Mouse (Mus musculus) liver, embryonic 12.5 days (tissue): ENCODE measurements at regions not wholly inside any gene's neighbourhood (a gene's known extent, or its start where the extent isn't known, plus 50 kb on each side); places are given as distances from the start of the nearest gene placed in this dataset.

ENCODE experiments used
- ATAC-seq: fragments of 200-750 bp; cut with Nextera tagmentation; 2 replicates; pipeline ENCODE4 v1.8.0; 2017; ENCODE audit warnings: moderate number of reproducible peaks, mild to moderate bottlenecking, moderate library complexity
- H3K27ac ChIP-seq: fragments of 300-500 bp; sonication (generic); 2 replicates; pipeline ENCODE4 v1.5.1; 2016; ENCODE audit warnings: mild to moderate bottlenecking
- H3K27me3 ChIP-seq: fragments of 300-500 bp; sonication (generic); replicated peaks from 2 replicates; pipeline ENCODE4 v1.6.1; 2016; ENCODE audit warnings: mild to moderate bottlenecking, moderate library complexity
- H3K36me3 ChIP-seq: fragments of 300-500 bp; sonication (generic); 2 replicates; pipeline ENCODE4 v1.6.1; 2016; ENCODE audit warnings: mild to moderate bottlenecking, moderate library complexity
- H3K4me1 ChIP-seq: fragments of 300-500 bp; sonication (generic); 2 replicates; pipeline ENCODE4 v1.6.1; 2016
- H3K4me2 ChIP-seq: fragments of 300-500 bp; sonication (generic); 2 replicates; pipeline ENCODE4 v1.6.1; 2016; ENCODE audit warnings: mild to moderate bottlenecking, moderate library complexity
- H3K4me3 ChIP-seq: fragments of 300-500 bp; sonication (generic); 2 replicates; pipeline ENCODE4 v1.5.1; 2016; ENCODE audit warnings: mild to moderate bottlenecking, moderate library complexity
- H3K9ac ChIP-seq: fragments of 300-500 bp; sonication (generic); 2 replicates; pipeline ENCODE4 v1.6.1; 2016; ENCODE audit warnings: mild to moderate bottlenecking, moderate library complexity
- H3K9me3 ChIP-seq: fragments of 300-500 bp; sonication (generic); replicated peaks from 2 replicates; pipeline ENCODE4 v1.6.1; 2016; ENCODE audit warnings: mild to moderate bottlenecking, moderate library complexity
- WGBS: fragments of 180-500 bp; shearing (Covaris S2); methylation state at CpG from one replicate; pipeline ENCODE4 v1.1.7; 2016; ENCODE audit not compliant: insufficient replicate concordance; 5-methylcytosine and 5-hydroxymethylcytosine counted together

GRCm38 (mm10) chr19:54555351-54555750 lies 511.4 kb downstream of the Adra2a start:
- H3K4me3 ChIP-seq = no peak overlapping the region
- 79% methylated on average over 3 of the region's 3 CpGs for WGBS
- H3K27ac ChIP-seq = no peak overlapping the region
- no peaks in the 10 kb centered on the region for H3K4me1 ChIP-seq
- no peak overlapping the region for H3K9ac ChIP-seq
- no peak for ATAC-seq
- H3K4me2 ChIP-seq = no peak overlapping the region
- no peaks in the 10 kb centered on the region for H3K27me3 ChIP-seq
- H3K9me3 ChIP-seq = no peaks in the 10 kb centered on the region; the same call in 1 of the 2 replicates
- no peaks in the 10 kb centered on the region for H3K36me3 ChIP-seq

GRCm38 (mm10) chr19:54557984-54558383 lies 514.0 kb downstream of the Adra2a start:
- Histone ChIP-seq H3K27ac (no peak overlapping the region), H3K4me1 (no peaks in the 10 kb centered on the region), H3K4me2 (no peak overlapping the region), H3K9me3 (no peaks in the 10 kb centered on the region), H3K36me3 (no peaks in the 10 kb centered on the region), H3K9ac (no peak overlapping the region), H3K4me3 (no peak overlapping the region), H3K27me3 (no peaks in the 10 kb centered on the region)
- 72% methylated on average over 3 of the region's 3 CpGs for WGBS
- no peak for ATAC-seq

- no peak overlapping the region for H3K4me3 ChIP-seq
- no peak for ATAC-seq
- no peaks in the 10 kb centered on the region for H3K4me1 ChIP-seq
- no peaks in the 10 kb centered on the region for H3K36me3 ChIP-seq
- WGBS = 64% methylated on average over 2 of the region's 2 CpGs
- H3K9ac ChIP-seq = no peak overlapping the region
- H3K4me2 ChIP-seq = no peak overlapping the region
- H3K27me3 ChIP-seq = no peaks in the 10 kb centered on the region
- no peak overlapping the region for H3K27ac ChIP-seq
- H3K9me3 ChIP-seq = no peaks in the 10 kb centered on the region
Measured at GRCm38 (mm10) chr19:54583574-54583973, 539.6 kb downstream of the Adra2a start.

GRCm38 (mm10) chr19:54584687-54585237 lies 540.8 kb downstream of the Adra2a start:
- Histone ChIP-seq H3K4me2 (no peak overlapping the region), H3K9ac (no peak overlapping the region), H3K4me1 (no peaks in the 10 kb centered on the region), H3K9me3 (no peaks in the 10 kb centered on the region), H3K27ac (no peak overlapping the region), H3K4me3 (no peak overlapping the region), H3K36me3 (no peaks in the 10 kb centered on the region), H3K27me3 (no peaks in the 10 kb centered on the region)
- WGBS = 47% methylated on average over 3 of the region's 3 CpGs
- ATAC-seq = no peak

- 60% methylated on average over 1 of the region's 1 CpGs for WGBS
Measured at GRCm38 (mm10) chr19:54585326-54585725, 541.4 kb downstream of the Adra2a start.

GRCm38 (mm10) chr19:54603345-54603744 lies 523.7 kb downstream of the Gpam start:
- Histone ChIP-seq H3K4me3 (no peak overlapping the region), H3K36me3 (no peaks in the 10 kb centered on the region), H3K4me2 (no peak overlapping the region), H3K9ac (no peak overlapping the region), H3K4me1 (no peaks in the 10 kb centered on the region), H3K27ac (no peak overlapping the region), H3K9me3 (no peaks in the 10 kb centered on the region), H3K27me3 (no peaks in the 10 kb centered on the region)
- ATAC-seq = no peak
- 66% methylated on average over 6 of the region's 6 CpGs for WGBS

More at GRCm38 (mm10) chr19:54585326-54585725, 541.4 kb downstream of the Adra2a start:
- Histone ChIP-seq H3K36me3 (no peaks in the 10 kb centered on the region), H3K9me3 (no peaks in the 10 kb centered on the region), H3K4me3 (no peak overlapping the region), H3K9ac (no peak overlapping the region), H3K27me3 (no peaks in the 10 kb centered on the region), H3K27ac (no peak overlapping the region), H3K4me2 (no peak overlapping the region), H3K4me1 (no peaks in the 10 kb centered on the region)
- no peak for ATAC-seq

GRCm38 (mm10) chr19:54605346-54605745 lies 521.7 kb downstream of the Gpam start:
- no peak for ATAC-seq
- Histone ChIP-seq H3K4me1 (no peaks in the 10 kb centered on the region), H3K4me3 (no peak overlapping the region), H3K27me3 (no peaks in the 10 kb centered on the region), H3K9ac (no peak overlapping the region), H3K4me2 (no peak overlapping the region), H3K36me3 (no peaks in the 10 kb centered on the region), H3K9me3 (no peaks in the 10 kb centered on the region), H3K27ac (no peak overlapping the region)
- WGBS = 71% methylated on average over 1 of the region's 1 CpGs

- ATAC-seq = no peak
- Histone ChIP-seq H3K27me3 (no peaks in the 10 kb centered on the region), H3K4me3 (no peak overlapping the region), H3K4me1 (no peaks in the 10 kb centered on the region), H3K9me3 (peaks cover 4% of the 10 kb centered on the region; the same call in 1 of the 2 replicates), H3K4me2 (no peak overlapping the region), H3K27ac (no peak overlapping the region), H3K9ac (no peak overlapping the region), H3K36me3 (no peaks in the 10 kb centered on the region)
- WGBS = 42% methylated on average over 4 of the region's 4 CpGs
Measured at GRCm38 (mm10) chr19:54616924-54617323, 510.1 kb downstream of the Gpam start.
